Mouse (Mus musculus): ENCODE measurements at regions not wholly inside any gene's neighbourhood (a gene's known extent, or its start where the extent isn't known, plus 50 kb on each side); places are given as distances from the start of the nearest gene placed in this dataset.

DNA sequence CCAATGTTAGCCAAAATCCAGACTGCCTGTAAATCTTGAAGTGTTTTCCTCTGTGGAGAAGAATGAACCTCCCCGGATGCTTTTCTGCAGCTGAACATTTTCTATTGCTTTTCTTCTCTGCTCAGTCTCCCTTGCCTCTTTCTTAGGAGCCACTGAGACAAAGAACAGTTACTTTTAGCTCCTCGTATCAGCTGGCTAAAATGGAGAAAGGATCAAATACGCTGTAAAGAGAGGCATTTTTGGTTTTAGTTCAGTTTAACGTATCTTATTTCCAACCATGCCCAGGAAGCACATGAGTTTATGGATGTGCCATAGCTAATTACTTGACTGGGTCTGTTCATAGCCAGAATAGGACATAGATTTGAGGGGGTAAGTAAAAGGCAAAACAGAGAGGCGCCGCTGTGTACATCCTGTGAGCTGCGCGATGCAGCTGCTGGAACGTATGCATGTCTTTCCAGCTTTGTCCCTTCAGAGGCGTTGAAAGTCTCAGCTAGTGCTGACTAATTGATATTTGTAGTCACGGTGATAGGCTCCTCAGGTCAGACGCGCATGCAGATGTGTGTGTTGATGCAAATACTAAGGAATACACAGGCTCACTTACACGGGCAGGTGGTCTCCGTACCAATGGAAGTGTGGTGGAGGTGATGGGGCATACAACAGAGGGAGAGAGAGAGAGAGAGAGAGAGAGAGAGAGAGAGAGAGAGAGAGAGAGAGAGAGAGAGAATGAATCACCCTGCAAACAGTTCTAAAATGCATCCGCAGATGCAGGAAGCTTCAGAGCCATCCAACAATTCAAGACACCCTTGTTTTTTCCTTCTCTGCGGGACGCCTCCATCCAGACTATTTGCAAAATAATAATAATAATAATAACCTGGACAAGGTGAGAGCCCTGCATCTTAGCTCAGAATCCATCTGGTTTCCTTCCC, 216.5 kb upstream of the Ubash3b start:
- DNase-seq (ENCODE audit: low spot score) = peak; percentile 81
- no peaks in the 10 kb centered on the region for H3K36me3 ChIP-seq (ENCODE audit: control insufficient read depth, insufficient read depth, low read length)
- peak overlapping the region; percentile 72 for H3K9ac ChIP-seq (ENCODE audit: low read length)
- peak overlapping the region; percentile 62 for H3K4me2 ChIP-seq (ENCODE audit: low read length)
- peak; percentile 56 for ATAC-seq
- peak overlapping the region; percentile 97 for H3K27ac ChIP-seq (ENCODE audit: low read depth, low read length)
- no peaks in the 10 kb centered on the region for H3K9me3 ChIP-seq (replicated peaks; ENCODE audit: control insufficient read depth, low read length)
- H3K4me3 ChIP-seq (ENCODE audit: low read depth, low read length) = peak overlapping the region; percentile 38
- 17% methylated on average over 18 of the region's 18 CpGs for WGBS
- peaks cover 39% of the 10 kb centered on the region for H3K4me1 ChIP-seq (ENCODE audit: control insufficient read depth, insufficient read depth, low read length)
- H3K27me3 ChIP-seq (replicated peaks; ENCODE audit: control insufficient read depth, insufficient read depth, low read length) = no peaks in the 10 kb centered on the region

DNA sequence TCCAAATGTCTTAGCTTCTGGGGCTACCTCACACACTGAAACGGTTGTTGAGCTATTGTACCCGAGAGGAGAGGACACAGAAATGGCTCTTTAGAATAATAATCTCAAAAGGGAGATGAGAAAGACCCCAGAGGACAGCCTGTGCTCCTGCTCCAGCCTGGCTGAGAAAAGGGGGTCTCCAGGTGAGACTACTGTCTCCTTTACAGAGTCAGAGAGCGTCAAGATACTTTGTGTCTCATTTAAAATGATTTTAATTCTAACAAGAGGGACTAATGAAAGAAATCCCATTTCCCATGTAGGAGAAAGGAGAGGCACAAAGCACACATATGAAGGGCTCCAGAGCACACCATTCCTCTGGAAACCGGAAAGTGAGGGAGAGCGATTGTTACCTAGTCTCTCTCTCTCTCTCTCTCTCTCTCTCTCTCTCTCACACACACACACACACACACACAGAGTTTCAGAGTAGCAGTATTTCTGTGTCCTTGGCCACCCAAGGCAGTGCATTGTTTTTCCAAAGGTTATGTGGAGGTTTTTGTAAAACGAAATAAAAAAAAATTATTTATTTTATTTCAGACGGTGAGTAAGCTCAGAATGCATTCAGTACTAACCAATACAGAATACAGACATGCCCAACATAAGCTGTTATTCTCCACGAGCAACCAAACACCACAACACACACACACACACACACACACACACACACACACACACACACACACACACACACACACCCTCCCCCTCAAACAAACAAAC, 215.6 kb upstream of the Ubash3b start:
- no peaks in the 10 kb centered on the region for H3K9me3 ChIP-seq (replicated peaks; ENCODE audit: control insufficient read depth, low read length)
- peak overlapping the region; percentile 62 for H3K4me2 ChIP-seq (ENCODE audit: low read length)
- no peaks in the 10 kb centered on the region for H3K27me3 ChIP-seq (replicated peaks; ENCODE audit: control insufficient read depth, insufficient read depth, low read length)
- WGBS = 22% methylated on average over 8 of the region's 8 CpGs
- H3K4me1 ChIP-seq (ENCODE audit: control insufficient read depth, insufficient read depth, low read length) = peaks cover 39% of the 10 kb centered on the region
- peak overlapping the region; percentile 97 for H3K27ac ChIP-seq (ENCODE audit: low read depth, low read length)
- peak overlapping the region; percentile 38 for H3K4me3 ChIP-seq (ENCODE audit: low read depth, low read length)
- no peaks in the 10 kb centered on the region for H3K36me3 ChIP-seq (ENCODE audit: control insufficient read depth, insufficient read depth, low read length)
- ATAC-seq = peak; percentile 22; the same call in 1 of the 2 replicates
- peak; percentile 78 for DNase-seq (ENCODE audit: low spot score)
- H3K9ac ChIP-seq (ENCODE audit: low read length) = peak overlapping the region; percentile 72

DNA sequence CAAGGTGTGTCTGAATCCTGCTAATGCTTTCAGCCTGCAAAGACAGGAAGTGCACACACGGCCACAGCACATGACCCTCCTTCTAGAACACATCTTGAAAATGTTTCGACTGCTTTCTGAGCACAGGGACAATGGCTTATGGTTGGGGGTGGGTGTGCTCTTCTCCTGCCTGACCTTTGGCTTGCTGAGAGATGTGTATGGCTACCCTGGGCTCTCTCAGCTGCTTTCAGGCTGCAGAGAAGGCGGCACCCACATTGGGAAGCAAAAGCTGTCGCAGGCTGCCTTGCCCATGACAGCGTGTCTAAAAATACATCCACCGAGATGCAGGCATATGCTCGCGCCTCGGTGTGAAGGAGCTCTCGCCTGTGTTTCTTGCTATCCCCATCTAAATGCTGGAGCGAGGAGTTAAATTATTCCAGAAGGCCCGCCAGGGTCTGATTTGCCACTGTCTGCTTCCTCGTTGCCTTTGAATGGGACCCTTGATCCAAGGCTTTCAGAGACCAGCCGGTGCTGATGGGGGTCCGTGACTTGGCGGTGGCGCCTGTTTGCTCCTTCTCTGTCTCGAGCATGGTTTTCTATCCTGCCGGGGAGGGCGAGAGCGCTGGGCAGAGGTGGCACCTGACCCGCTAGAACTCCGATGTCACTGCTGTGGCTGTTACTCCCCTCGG, 214.6 kb upstream of the Ubash3b start:
- no peaks in the 10 kb centered on the region for H3K27me3 ChIP-seq (replicated peaks; ENCODE audit: control insufficient read depth, insufficient read depth, low read length)
- H3K4me1 ChIP-seq (ENCODE audit: control insufficient read depth, insufficient read depth, low read length) = peaks cover 39% of the 10 kb centered on the region
- H3K9me3 ChIP-seq (replicated peaks; ENCODE audit: control insufficient read depth, low read length) = no peaks in the 10 kb centered on the region
- ATAC-seq (peak; percentile 71), DNase-seq (ENCODE audit: low spot score) (peak; percentile 88)
- peak overlapping the region; percentile 72 for H3K9ac ChIP-seq (ENCODE audit: low read length)
- peak overlapping the region; percentile 62 for H3K4me2 ChIP-seq (ENCODE audit: low read length)
- H3K27ac ChIP-seq (ENCODE audit: low read depth, low read length) = peak overlapping the region; percentile 97
- H3K4me3 ChIP-seq (ENCODE audit: low read depth, low read length) = peak overlapping the region; percentile 38
- 4% methylated on average over 24 of the region's 24 CpGs for WGBS
- no peaks in the 10 kb centered on the region for H3K36me3 ChIP-seq (ENCODE audit: control insufficient read depth, insufficient read depth, low read length)

DNA sequence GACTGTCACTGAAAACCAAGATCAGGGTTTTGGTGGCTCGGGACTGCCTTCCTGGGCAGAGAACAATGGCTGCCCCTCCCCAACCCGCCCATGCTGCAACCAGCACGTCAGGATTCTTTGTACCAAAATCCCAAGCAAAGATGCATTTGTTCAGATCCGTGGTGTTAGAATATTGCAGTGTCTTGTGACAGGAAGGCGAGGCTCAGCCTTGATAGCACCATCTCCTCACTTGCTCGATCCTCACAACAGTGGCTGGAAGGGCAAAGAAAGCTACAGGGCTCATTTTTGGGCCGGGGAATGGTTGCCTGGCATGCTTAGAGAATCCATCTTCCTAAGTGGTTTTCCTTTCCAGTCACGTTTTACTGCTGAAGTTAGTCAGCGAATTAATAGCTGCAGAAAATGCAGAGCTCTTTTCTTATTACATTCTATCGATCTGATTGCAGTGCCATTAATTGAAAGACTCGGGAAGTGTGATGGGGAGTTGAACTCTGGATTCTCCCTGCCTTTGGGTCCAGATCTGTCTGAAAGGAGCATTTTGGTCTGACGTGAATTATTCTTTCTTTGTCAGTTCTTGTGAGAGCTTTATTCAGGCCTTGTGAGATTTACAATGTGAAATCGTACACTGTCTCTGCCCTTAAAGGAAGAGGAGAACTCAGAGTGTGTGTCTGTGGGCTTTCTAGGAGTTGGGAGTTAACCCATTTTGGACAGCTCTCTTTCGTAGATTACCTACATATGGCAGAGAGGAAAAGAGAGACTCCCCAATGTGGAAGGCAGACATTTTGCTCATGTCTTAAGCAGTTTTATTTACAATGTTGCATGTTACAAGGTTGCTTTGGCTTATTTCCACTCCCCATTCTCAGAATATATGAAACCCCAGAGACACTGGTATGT, 213.3 kb upstream of the Ubash3b start:
- peak overlapping the region; percentile 8; the same call in 1 of the 2 replicates for H3K4me2 ChIP-seq (ENCODE audit: low read length)
- H3K9me3 ChIP-seq (replicated peaks; ENCODE audit: control insufficient read depth, low read length) = no peaks in the 10 kb centered on the region
- H3K9ac ChIP-seq (ENCODE audit: low read length) = peak overlapping the region; percentile 13
- ATAC-seq (0 out of 2 replicates have a peak, but pooled peaks have one; percentile 2), DNase-seq (ENCODE audit: low spot score) (peak; percentile 62)
- H3K4me1 ChIP-seq (ENCODE audit: control insufficient read depth, insufficient read depth, low read length) = peaks cover 39% of the 10 kb centered on the region
- peak overlapping the region; percentile 70 for H3K27ac ChIP-seq (ENCODE audit: low read depth, low read length)
- 19% methylated on average over 14 of the region's 14 CpGs for WGBS
- no peak overlapping the region for H3K4me3 ChIP-seq (ENCODE audit: low read depth, low read length)
- no peaks in the 10 kb centered on the region for H3K36me3 ChIP-seq (ENCODE audit: control insufficient read depth, insufficient read depth, low read length)
- no peaks in the 10 kb centered on the region for H3K27me3 ChIP-seq (replicated peaks; ENCODE audit: control insufficient read depth, insufficient read depth, low read length)

DNA sequence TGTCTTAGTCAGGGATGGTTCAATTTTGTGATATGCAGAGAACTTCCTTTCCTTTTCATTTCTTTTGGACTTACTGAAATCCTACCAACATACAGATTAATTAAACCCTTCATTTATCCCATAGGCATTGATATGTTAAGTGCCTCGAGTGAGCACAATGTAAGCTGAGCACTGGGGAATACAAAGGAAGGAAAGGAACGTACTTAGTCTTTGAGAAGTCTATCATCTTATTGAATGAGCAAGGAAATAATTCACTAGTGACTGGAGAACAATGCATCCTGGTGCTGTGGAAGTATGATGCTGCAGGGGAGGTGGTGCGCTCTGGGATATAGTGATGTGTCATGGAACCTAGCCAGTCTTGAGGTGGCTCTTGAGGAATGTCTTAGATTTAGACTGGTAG, 204.9 kb upstream of the Ubash3b start:
- no peak overlapping the region for H3K9ac ChIP-seq (ENCODE audit: low read length)
- no peak overlapping the region for H3K4me3 ChIP-seq (ENCODE audit: low read depth, low read length)
- H3K27ac ChIP-seq (ENCODE audit: low read depth, low read length) = no peak overlapping the region
- WGBS = 21% methylated on average over 3 of the region's 3 CpGs
- H3K4me2 ChIP-seq (ENCODE audit: low read length) = no peak overlapping the region
- DNase-seq (ENCODE audit: low spot score) (peak; percentile 17), ATAC-seq (peak; percentile 29; the same call in 1 of the 2 replicates)
- no peaks in the 10 kb centered on the region for H3K36me3 ChIP-seq (ENCODE audit: control insufficient read depth, insufficient read depth, low read length)
- no peaks in the 10 kb centered on the region for H3K27me3 ChIP-seq (replicated peaks; ENCODE audit: control insufficient read depth, insufficient read depth, low read length)
- peaks cover 17% of the 10 kb centered on the region; the same call in 1 of the 2 replicates for H3K4me1 ChIP-seq (ENCODE audit: control insufficient read depth, insufficient read depth, low read length)
- no peaks in the 10 kb centered on the region for H3K9me3 ChIP-seq (replicated peaks; ENCODE audit: control insufficient read depth, low read length)

DNA sequence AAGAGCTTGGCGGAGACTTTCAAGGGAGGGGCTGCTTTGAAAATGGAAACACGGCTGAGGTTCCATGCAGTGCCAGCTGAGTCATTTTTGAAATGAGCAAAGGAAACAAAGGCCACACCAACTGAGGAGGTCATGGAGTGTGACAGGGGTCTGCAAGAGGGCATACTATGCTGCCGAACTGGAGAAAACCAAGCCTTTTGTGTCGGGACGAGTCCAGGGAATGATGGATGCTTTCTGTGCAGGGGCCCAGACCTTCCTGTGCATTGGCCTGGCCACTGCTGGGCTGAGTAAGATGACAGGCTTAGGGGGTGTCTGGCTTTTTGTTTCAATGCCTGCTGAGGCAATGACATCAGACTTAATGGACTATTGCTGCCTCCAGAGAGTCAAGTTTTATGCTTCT, 203.8 kb upstream of the Ubash3b start:
- Histone ChIP-seq H3K36me3 (ENCODE audit: control insufficient read depth, insufficient read depth, low read length) (no peaks in the 10 kb centered on the region), H3K4me2 (ENCODE audit: low read length) (no peak overlapping the region), H3K4me3 (ENCODE audit: low read depth, low read length) (no peak overlapping the region), H3K9me3 (replicated peaks; ENCODE audit: control insufficient read depth, low read length) (no peaks in the 10 kb centered on the region), H3K9ac (ENCODE audit: low read length) (0 out of 2 replicates have a peak overlapping the region, but pooled peaks have one; percentile 41), H3K4me1 (ENCODE audit: control insufficient read depth, insufficient read depth, low read length) (peaks cover 17% of the 10 kb centered on the region; the same call in 1 of the 2 replicates), H3K27me3 (replicated peaks; ENCODE audit: control insufficient read depth, insufficient read depth, low read length) (no peaks in the 10 kb centered on the region), H3K27ac (ENCODE audit: low read depth, low read length) (peak overlapping the region; percentile 52; the same call in 1 of the 2 replicates)
- WGBS = 16% methylated on average over 5 of the region's 5 CpGs
- DNase-seq (ENCODE audit: low spot score) = peak; percentile 29
- ATAC-seq = peak; percentile 52; the same call in 1 of the 2 replicates

DNA sequence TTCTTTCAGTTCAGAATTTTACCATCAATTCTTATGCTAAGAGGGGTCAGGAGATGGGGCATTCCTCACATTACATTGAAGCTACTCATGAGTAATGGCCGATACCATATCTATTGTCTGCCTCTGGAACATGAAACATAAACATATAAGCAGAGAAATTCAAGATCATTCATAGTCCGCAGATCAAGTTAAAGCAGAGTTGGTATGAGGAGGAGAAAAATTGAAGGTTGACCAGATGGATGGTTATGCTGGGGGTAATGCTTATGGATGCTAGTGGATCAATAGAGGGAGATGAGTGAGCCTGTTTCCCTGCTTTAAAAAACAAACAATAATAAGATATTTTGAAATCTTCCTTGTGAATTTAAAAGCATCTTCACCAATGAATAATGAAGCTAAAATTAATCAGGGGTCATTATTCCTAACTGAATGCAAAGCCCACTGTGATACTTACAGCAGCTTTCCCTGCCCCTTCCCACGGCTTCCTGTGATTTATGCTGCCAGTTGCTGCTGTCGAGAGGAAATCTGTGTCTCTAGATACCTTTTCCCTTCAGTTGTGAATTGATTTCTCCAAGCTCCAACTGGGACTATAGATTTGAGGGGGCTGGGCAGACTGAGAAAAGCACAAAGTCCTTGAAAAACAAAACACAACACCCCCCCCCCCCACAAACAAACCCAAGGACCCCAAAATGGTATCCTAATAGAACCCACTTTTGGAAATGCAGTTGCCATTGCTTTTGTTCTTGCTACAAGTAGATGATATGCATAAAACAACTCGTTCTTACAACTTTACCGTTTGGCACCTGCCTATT, 203.1 kb upstream of the Ubash3b start:
- Histone ChIP-seq H3K9me3 (replicated peaks; ENCODE audit: control insufficient read depth, low read length) (no peaks in the 10 kb centered on the region), H3K36me3 (ENCODE audit: control insufficient read depth, insufficient read depth, low read length) (no peaks in the 10 kb centered on the region), H3K4me1 (ENCODE audit: control insufficient read depth, insufficient read depth, low read length) (peaks cover 17% of the 10 kb centered on the region; the same call in 1 of the 2 replicates), H3K9ac (ENCODE audit: low read length) (no peak overlapping the region), H3K27ac (ENCODE audit: low read depth, low read length) (peak overlapping the region; percentile 52; the same call in 1 of the 2 replicates), H3K4me3 (ENCODE audit: low read depth, low read length) (no peak overlapping the region), H3K27me3 (replicated peaks; ENCODE audit: control insufficient read depth, insufficient read depth, low read length) (no peaks in the 10 kb centered on the region), H3K4me2 (ENCODE audit: low read length) (no peak overlapping the region)
- DNase-seq (ENCODE audit: low spot score) (peak; percentile 14), ATAC-seq (no peak)
- WGBS = 46% methylated on average over 6 of the region's 6 CpGs
